Mouse (Mus musculus): ENCODE measurements around the gene Col6a3. TPM values are rescaled to one million over a fixed set of nuclear protein-coding genes. Genes with fewer than 3 reads are reported as not detected.

Gene Col6a3
- total and polyA plus RNA-seq, 3 experiments = 0.25 TPM; not detected in 2

DNA sequence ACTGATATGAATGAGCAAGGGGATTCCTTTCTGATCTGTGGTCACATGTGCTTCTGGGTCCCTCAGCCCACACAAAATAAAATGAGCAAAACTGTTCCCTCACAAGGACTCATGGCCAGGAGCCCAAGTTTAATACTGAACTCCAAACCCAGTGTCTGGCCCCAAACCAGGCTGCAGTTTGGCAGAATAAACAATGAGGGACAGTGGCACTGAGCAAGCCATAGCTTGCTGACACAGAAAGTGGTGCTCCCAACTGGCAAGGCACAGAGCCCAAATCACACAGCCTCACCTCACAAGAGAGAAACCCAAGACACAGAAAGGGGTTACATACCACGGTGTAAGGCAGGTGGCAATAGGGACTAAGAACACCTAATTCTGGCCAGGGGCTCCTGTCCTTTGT is 63.3 kb downstream of the Col6a3 start:
- no peaks in the 10 kb centered on the region for H3K79me2 ChIP-seq (replicated peaks; ENCODE audit: control insufficient read depth, extremely low read depth, insufficient read depth, poor library complexity, severe bottlenecking)
- no peaks in the 10 kb centered on the region for H3K36me3 ChIP-seq (replicated peaks in 1 of 2; ENCODE audit: control insufficient read depth in 1 of 2, insufficient read depth in 1 of 2, low read length in 1 of 2)
- in situ Hi-C loops (cut with MboI; ENCODE audit: low pct_ligation_motif_present, low pct_unique_long_range_greater_than_20kb, low sequenced_read_pairs) (no loop called here), dilution Hi-C loops (cut with MboI; ENCODE audit: extremely low pct_ligation_motif_present, extremely low pct_unique_long_range_greater_than_20kb, low sequenced_read_pairs) (no loop called here)
- no peak overlapping the region for H3K9ac ChIP-seq (ENCODE audit: insufficient read depth, low read depth)
- TF ChIP-seq ZC3H11A (IDR thresholded peaks at IDR 0.05; ENCODE audit: low read depth, low read length) (no peak), POLR2A (IDR thresholded peaks at IDR 0.05; ENCODE audit: low read depth, low read length) (no peak), ETS1 (conservative IDR thresholded peaks at IDR 0.05; ENCODE audit: low read depth, low read length) (no peak), USF1 (IDR thresholded peaks at IDR 0.05; ENCODE audit: low read depth, low read length) (no peak), E2F4 (IDR thresholded peaks at IDR 0.05; ENCODE audit: insufficient replicate concordance, low read depth, low read length) (no peak), SIN3A (IDR thresholded peaks at IDR 0.05; ENCODE audit: low read length) (no peak), PAX5 (IDR thresholded peaks at IDR 0.05; ENCODE audit: low read length) (no peak), HCFC1 (IDR thresholded peaks at IDR 0.05; ENCODE audit: low read depth, low read length) (no peak), MAX (IDR thresholded peaks at IDR 0.05; ENCODE audit: low read length) (no peak), CHD1 (IDR thresholded peaks at IDR 0.05; ENCODE audit: low read depth, low read length) (no peak), ZNF384 (IDR thresholded peaks at IDR 0.05; ENCODE audit: low read depth, low read length) (no peak), IRF4 (IDR thresholded peaks at IDR 0.05; ENCODE audit: low read depth, low read length) (no peak), CHD2 (IDR thresholded peaks at IDR 0.05; ENCODE audit: low read length) (no peak), JUND (conservative IDR thresholded peaks at IDR 0.05; ENCODE audit: low read depth, low read length) (no peak), MYC (IDR thresholded peaks at IDR 0.05; ENCODE audit: low read depth, low read length) (no peak)
- H3K4me2 ChIP-seq (ENCODE audit: insufficient read depth, low read depth, poor library complexity, severe bottlenecking) = no peak overlapping the region
- DNase-seq (ENCODE audit: extremely low read depth) = no peak
- no peaks in the 10 kb centered on the region for H3K4me1 ChIP-seq (ENCODE audit: control insufficient read depth in 1 of 2, insufficient read depth in 2 of 2)
- peaks cover 84% of the 10 kb centered on the region for H3K27me3 ChIP-seq (replicated peaks)
- H3K9me3 ChIP-seq (replicated peaks; ENCODE audit: low read length) = no peaks in the 10 kb centered on the region
- no peak overlapping the region for H3K4me3 ChIP-seq (replicated peaks in 1 of 3; ENCODE audit: low read depth in 2 of 3, low read length in 2 of 3, poor library complexity in 1 of 3)
- no peak overlapping the region for H3K27ac ChIP-seq (ENCODE audit: insufficient read depth, low read depth)

DNA sequence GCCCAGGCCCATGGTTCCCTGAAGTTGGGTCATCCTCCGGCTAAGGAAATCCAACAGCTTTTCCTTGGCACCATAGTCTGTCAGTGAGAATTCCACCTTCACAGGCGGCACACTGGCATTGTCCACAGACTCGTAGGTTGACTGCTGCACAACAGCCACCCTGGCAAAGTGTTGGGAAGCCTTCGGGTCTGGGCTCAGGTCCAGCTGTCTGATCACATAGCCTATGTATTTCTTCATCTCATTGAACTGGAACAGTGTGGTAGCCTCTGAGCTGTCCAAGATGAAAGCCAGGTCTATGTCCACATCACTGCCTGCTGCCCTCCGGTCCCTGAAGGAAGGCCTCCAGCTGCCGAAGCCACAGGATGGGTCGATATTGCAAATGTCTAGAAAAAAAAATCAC is 64.7 kb downstream of the Col6a3 start:
- in situ Hi-C loops (cut with MboI; ENCODE audit: low pct_ligation_motif_present, low pct_unique_long_range_greater_than_20kb, low sequenced_read_pairs) (no loop called here), dilution Hi-C loops (cut with MboI; ENCODE audit: extremely low pct_ligation_motif_present, extremely low pct_unique_long_range_greater_than_20kb, low sequenced_read_pairs) (no loop called here)
- Histone ChIP-seq H3K4me2 (ENCODE audit: insufficient read depth, low read depth, poor library complexity, severe bottlenecking) (no peak overlapping the region), H3K27ac (ENCODE audit: insufficient read depth, low read depth) (no peak overlapping the region), H3K4me3 (replicated peaks in 1 of 3; ENCODE audit: low read depth in 2 of 3, low read length in 2 of 3, poor library complexity in 1 of 3) (no peak overlapping the region), H3K27me3 (replicated peaks) (peaks cover 75% of the 10 kb centered on the region), H3K9ac (ENCODE audit: insufficient read depth, low read depth) (no peak overlapping the region), H3K79me2 (replicated peaks; ENCODE audit: control insufficient read depth, extremely low read depth, insufficient read depth, poor library complexity, severe bottlenecking) (no peaks in the 10 kb centered on the region), H3K36me3 (replicated peaks in 1 of 2; ENCODE audit: control insufficient read depth in 1 of 2, insufficient read depth in 1 of 2, low read length in 1 of 2) (no peaks in the 10 kb centered on the region), H3K4me1 (ENCODE audit: control insufficient read depth in 1 of 2, insufficient read depth in 2 of 2) (no peaks in the 10 kb centered on the region), H3K9me3 (replicated peaks; ENCODE audit: low read length) (no peaks in the 10 kb centered on the region)
- DNase-seq (ENCODE audit: extremely low read depth) = no peak
- TF ChIP-seq SIN3A (IDR thresholded peaks at IDR 0.05; ENCODE audit: low read length) (no peak), TBP (conservative IDR thresholded peaks at IDR 0.05; ENCODE audit: low read depth, low read length) (no peak), CTCF (conservative IDR thresholded peaks at IDR 0.05 in 1 of 2, IDR thresholded peaks at IDR 0.05 in 1 of 2; ENCODE audit: low read depth in 2 of 2, low read length in 2 of 2) (no peak), TCF12 (IDR thresholded peaks at IDR 0.05; ENCODE audit: low read depth, low read length) (no peak), ZKSCAN1 (IDR thresholded peaks at IDR 0.05; ENCODE audit: borderline replicate concordance, low read depth, low read length) (no peak), EP300 (IDR thresholded peaks at IDR 0.05; ENCODE audit: low read length) (no peak), SMC3 (IDR thresholded peaks at IDR 0.05; ENCODE audit: low read depth, low read length) (no peak), NRF1 (IDR thresholded peaks at IDR 0.05; ENCODE audit: low read depth, low read length) (no peak), BHLHE40 (IDR thresholded peaks at IDR 0.05; ENCODE audit: low read depth, low read length) (no peak), NELFE (IDR thresholded peaks at IDR 0.05; ENCODE audit: low read depth, low read length) (no peak), ELF1 (IDR thresholded peaks at IDR 0.05; ENCODE audit: low read depth, low read length) (no peak), RAD21 (IDR thresholded peaks at IDR 0.05; ENCODE audit: low read depth, low read length) (no peak), MAZ (IDR thresholded peaks at IDR 0.05; ENCODE audit: low read depth, low read length) (no peak), ETS1 (conservative IDR thresholded peaks at IDR 0.05; ENCODE audit: low read depth, low read length) (no peak), MXI1 (IDR thresholded peaks at IDR 0.05; ENCODE audit: low read depth, low read length) (no peak), JUND (conservative IDR thresholded peaks at IDR 0.05; ENCODE audit: low read depth, low read length) (no peak), ZNF384 (IDR thresholded peaks at IDR 0.05; ENCODE audit: low read depth, low read length) (no peak)
